Mouse (Mus musculus) CH12.LX (cell line): ENCODE measurements at regions not wholly inside any gene's neighbourhood (a gene's known extent, or its start where the extent isn't known, plus 50 kb on each side); places are given as distances from the start of the nearest gene placed in this dataset.

Source experiments
- DNase-seq: peaks from one replicate; pipeline ENCODE4 v3.0.0-alpha.2; 2013; ENCODE audit errors: extremely low read depth
- H3K27ac ChIP-seq: 2 replicates; pipeline ENCODE4 v1.5.1; 2012; ENCODE audit warnings: low read depth, mild to moderate bottlenecking, control low read depth, moderate library complexity; ENCODE audit not compliant: insufficient read depth
- H3K27me3 ChIP-seq: replicated peaks from 2 replicates; pipeline ENCODE3; 2012; ENCODE audit warnings: inconsistent platforms
- H3K36me3 ChIP-seq, 2 experiments: replicated peaks in 1 of 2; 2 replicates each; pipeline versions ENCODE3 to v1.6.1; 2012; ENCODE audit warnings: inconsistent platforms in 1 of 2, low read length in 1 of 2, mild to moderate bottlenecking in 1 of 2, mixed read lengths in 1 of 2, moderate library complexity in 1 of 2; ENCODE audit not compliant: control insufficient read depth in 1 of 2, insufficient read depth in 1 of 2
- H3K4me1 ChIP-seq, 2 experiments: 2 replicates each; pipeline ENCODE4 v1.6.1; 2012; ENCODE audit warnings: inconsistent platforms in 1 of 2, moderate library complexity in 1 of 2; ENCODE audit not compliant: insufficient read depth in 2 of 2, control insufficient read depth in 1 of 2
- H3K4me2 ChIP-seq: 2 replicates; pipeline ENCODE4 v1.6.1; 2012; ENCODE audit warnings: low read depth, mild to moderate bottlenecking, control low read depth; ENCODE audit not compliant: poor library complexity, insufficient read depth, severe bottlenecking
- H3K4me3 ChIP-seq, 3 experiments: fragments of 150-350 bp in 1 of 3; sonication (generic) in 1 of 3; replicated peaks in 1 of 3; 2 replicates each; pipeline versions ENCODE3 to v1.5.1; 2011 to 2012; ENCODE audit warnings: low read depth in 2 of 3, low read length in 2 of 3, mild to moderate bottlenecking in 2 of 3, moderate library complexity in 2 of 3, control low read depth in 1 of 3, improper control_type of control experiment in 1 of 3, inconsistent platforms in 1 of 3, mixed read lengths in 1 of 3; ENCODE audit not compliant: poor library complexity in 1 of 3
- H3K79me2 ChIP-seq: replicated peaks from 2 replicates; pipeline ENCODE4 v1.6.1; 2012; ENCODE audit warnings: mild to moderate bottlenecking, moderate library complexity; ENCODE audit not compliant: control insufficient read depth, poor library complexity, insufficient read depth, severe bottlenecking; ENCODE audit errors: extremely low read depth
- H3K9ac ChIP-seq: 2 replicates; pipeline ENCODE4 v1.6.1; 2012; ENCODE audit warnings: low read depth, mild to moderate bottlenecking, control low read depth, moderate library complexity; ENCODE audit not compliant: insufficient read depth
- H3K9me3 ChIP-seq: replicated peaks from 2 replicates; pipeline ENCODE3; 2012; ENCODE audit warnings: low read length, inconsistent platforms, mixed read lengths
- E2F4 ChIP-seq: IDR thresholded peaks from 2 replicates; pipeline ENCODE4 v1.6.1; 2011; ENCODE audit warnings: low read depth, low read length, improper control_type of control experiment; ENCODE audit not compliant: insufficient replicate concordance
- ELF1 ChIP-seq: IDR thresholded peaks from 2 replicates; pipeline ENCODE4 v1.6.1; 2014; ENCODE audit warnings: low read depth, mild to moderate bottlenecking, inconsistent platforms, low read length, improper control_type of control experiment
- GABPA ChIP-seq: IDR thresholded peaks from 2 replicates; pipeline ENCODE4 v1.6.1; 2012; ENCODE audit warnings: low read depth, low read length, improper control_type of control experiment, inconsistent platforms; ENCODE audit not compliant: insufficient replicate concordance
- HCFC1 ChIP-seq: IDR thresholded peaks from 2 replicates; pipeline ENCODE4 v1.6.1; 2012; ENCODE audit warnings: low read depth, mild to moderate bottlenecking, inconsistent platforms, low read length, improper control_type of control experiment
- IRF4 ChIP-seq: IDR thresholded peaks from 2 replicates; pipeline ENCODE4 v1.6.1; 2014; ENCODE audit warnings: low read depth, mild to moderate bottlenecking, inconsistent platforms, low read length, improper control_type of control experiment
- JUN ChIP-seq: IDR thresholded peaks from 2 replicates; pipeline ENCODE4 v1.6.1; 2011; ENCODE audit warnings: low read depth, mild to moderate bottlenecking, low read length, improper control_type of control experiment, moderate library complexity; ENCODE audit not compliant: insufficient read depth
- JUND ChIP-seq: conservative IDR thresholded peaks from 2 replicates; pipeline ENCODE4 v1.6.1; 2011; ENCODE audit warnings: low read depth, low read length, improper control_type of control experiment
- KAT2A ChIP-seq: IDR thresholded peaks from 2 replicates; pipeline ENCODE4 v1.6.1; 2012; ENCODE audit warnings: low read length, improper control_type of control experiment, inconsistent platforms; ENCODE audit not compliant: insufficient replicate concordance
- MAFK ChIP-seq: IDR thresholded peaks from 2 replicates; pipeline ENCODE4 v1.6.1; 2011; ENCODE audit warnings: low read length, improper control_type of control experiment; ENCODE audit not compliant: insufficient replicate concordance
- MAX ChIP-seq: IDR thresholded peaks from 2 replicates; pipeline ENCODE4 v1.6.1; 2011; ENCODE audit warnings: low read length, improper control_type of control experiment
- MAZ ChIP-seq: IDR thresholded peaks from 2 replicates; pipeline ENCODE4 v1.6.1; 2012; ENCODE audit warnings: low read depth, mild to moderate bottlenecking, inconsistent platforms, low read length, improper control_type of control experiment, moderate library complexity
- MEF2A ChIP-seq: IDR thresholded peaks from 2 replicates; pipeline ENCODE4 v1.6.1; 2014; ENCODE audit warnings: low read depth, mild to moderate bottlenecking, inconsistent platforms, low read length, improper control_type of control experiment, borderline replicate concordance
- MYC ChIP-seq: IDR thresholded peaks from 2 replicates; pipeline ENCODE4 v1.6.1; 2011; ENCODE audit warnings: low read depth, mild to moderate bottlenecking, improper control_type of control experiment, low read length
- NELFE ChIP-seq: IDR thresholded peaks from 2 replicates; pipeline ENCODE4 v1.6.1; 2011; ENCODE audit warnings: low read depth, low read length, improper control_type of control experiment
- POLR2A ChIP-seq: IDR thresholded peaks from 2 replicates; pipeline ENCODE4 v1.6.1; 2011; ENCODE audit warnings: low read depth, mild to moderate bottlenecking, improper control_type of control experiment, low read length
- POLR2AphosphoS2 ChIP-seq: IDR thresholded peaks from 2 replicates; pipeline ENCODE4 v1.6.1; 2011; ENCODE audit warnings: low read depth, low read length, improper control_type of control experiment
- RAD21 ChIP-seq: IDR thresholded peaks from 2 replicates; pipeline ENCODE4 v1.6.1; 2011; ENCODE audit warnings: low read depth, mild to moderate bottlenecking, low read length, improper control_type of control experiment, moderate library complexity
- RCOR1 ChIP-seq: conservative IDR thresholded peaks from 2 replicates; pipeline ENCODE4 v1.6.1; 2012; ENCODE audit warnings: low read depth, mild to moderate bottlenecking, inconsistent platforms, low read length, improper control_type of control experiment
- SMC3 ChIP-seq: IDR thresholded peaks from 2 replicates; pipeline ENCODE4 v1.6.1; 2011; ENCODE audit warnings: low read depth, low read length, improper control_type of control experiment
- TCF12 ChIP-seq: IDR thresholded peaks from 2 replicates; pipeline ENCODE4 v1.6.1; 2014; ENCODE audit warnings: low read depth, mild to moderate bottlenecking, inconsistent platforms, low read length, improper control_type of control experiment
- ZC3H11A ChIP-seq: IDR thresholded peaks from 2 replicates; pipeline ENCODE4 v1.6.1; 2012; ENCODE audit warnings: low read depth, mild to moderate bottlenecking, inconsistent platforms, low read length, improper control_type of control experiment
- ZKSCAN1 ChIP-seq: IDR thresholded peaks from 2 replicates; pipeline ENCODE4 v1.6.1; 2012; ENCODE audit warnings: low read depth, inconsistent platforms, low read length, improper control_type of control experiment, borderline replicate concordance
- ZMIZ1 ChIP-seq: IDR thresholded peaks from 2 replicates; pipeline ENCODE4 v1.6.1; 2012; ENCODE audit warnings: low read depth, mild to moderate bottlenecking, inconsistent platforms, low read length, improper control_type of control experiment
- dilution Hi-C: fragments of 300-500 bp; cut with MboI; formaldehyde crosslinking; loops from 2 replicates; pipeline ENCODE4 v1.14.3; 2020; ENCODE audit warnings: low sequenced_read_pairs; ENCODE audit not compliant: extremely low pct_unique_long_range_greater_than_20kb, extremely low pct_ligation_motif_present
- in situ Hi-C: fragments of 300-500 bp; cut with MboI; formaldehyde crosslinking; loops from 3 replicates; pipeline ENCODE4 v1.14.3; 2019; ENCODE audit warnings: low sequenced_read_pairs, low pct_ligation_motif_present, low pct_unique_long_range_greater_than_20kb, mixed read lengths

DNA sequence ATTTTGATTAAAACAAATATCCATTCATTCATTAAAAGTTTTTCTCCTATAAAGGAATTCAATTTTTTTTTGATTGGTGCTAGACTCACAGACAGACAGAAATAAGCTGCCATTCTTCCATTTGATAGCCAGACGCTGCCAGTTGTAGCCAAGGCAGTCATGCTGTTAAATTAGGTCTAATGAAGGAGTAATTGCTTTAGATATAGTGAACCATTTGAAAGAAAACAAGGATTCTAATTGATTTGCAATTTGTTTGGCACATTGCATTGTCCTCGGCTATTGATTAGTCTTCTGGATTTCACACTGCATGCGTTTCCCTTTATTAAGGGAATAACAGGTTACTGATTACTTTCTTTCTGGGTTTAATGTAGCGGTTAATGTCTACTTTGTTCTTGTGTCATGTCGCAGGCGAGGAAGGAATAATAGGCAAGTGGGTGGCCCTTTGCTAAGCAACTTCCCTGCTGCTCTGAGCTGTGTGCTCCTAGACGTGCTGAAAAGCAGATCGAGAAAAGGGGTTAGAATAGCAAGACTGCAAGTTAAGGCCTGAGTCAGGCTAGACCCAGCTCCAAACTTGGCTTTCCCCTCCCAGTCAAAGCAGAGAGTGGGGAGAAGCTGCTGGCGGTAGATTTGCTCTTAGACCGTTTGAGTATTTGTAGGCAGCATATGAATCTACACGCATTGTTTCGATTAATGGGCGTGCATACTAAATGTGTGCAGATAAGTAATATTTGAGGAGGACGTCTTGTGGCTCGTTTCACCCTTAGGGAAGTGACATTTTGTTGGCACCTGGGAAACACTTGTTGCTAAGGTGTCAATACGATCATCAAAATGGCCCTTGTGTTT is 77.8 kb downstream of the Nkx2-1 start:
- no peak overlapping the region for H3K4me3 ChIP-seq
- dilution Hi-C loops: no loop called here
- no peak overlapping the region for H3K27ac ChIP-seq
- TF ChIP-seq POLR2A (no peak), MAZ (no peak), NELFE (no peak), E2F4 (no peak), MAX (no peak), MYC (no peak), JUND (no peak), RCOR1 (no peak), GABPA (no peak), TCF12 (no peak), MAFK (no peak), POLR2AphosphoS2 (no peak), MEF2A (no peak), IRF4 (no peak), ZC3H11A (no peak), SMC3 (no peak), KAT2A (no peak), RAD21 (no peak), JUN (no peak)
- TF ChIP-seq, all 38 proteins: peak for 0
- DNase-seq: no peak
- H3K9ac ChIP-seq: no peak overlapping the region
- no peaks in the 10 kb centered on the region for H3K9me3 ChIP-seq
- no peak overlapping the region for H3K4me2 ChIP-seq
- no peaks in the 10 kb centered on the region; a peak in 1 of 4 replicates for H3K4me1 ChIP-seq
- H3K27me3 ChIP-seq: no peaks in the 10 kb centered on the region
- no peaks in the 10 kb centered on the region for H3K79me2 ChIP-seq
- H3K36me3 ChIP-seq: no peaks in the 10 kb centered on the region
- in situ Hi-C loops: no loop called here

DNA sequence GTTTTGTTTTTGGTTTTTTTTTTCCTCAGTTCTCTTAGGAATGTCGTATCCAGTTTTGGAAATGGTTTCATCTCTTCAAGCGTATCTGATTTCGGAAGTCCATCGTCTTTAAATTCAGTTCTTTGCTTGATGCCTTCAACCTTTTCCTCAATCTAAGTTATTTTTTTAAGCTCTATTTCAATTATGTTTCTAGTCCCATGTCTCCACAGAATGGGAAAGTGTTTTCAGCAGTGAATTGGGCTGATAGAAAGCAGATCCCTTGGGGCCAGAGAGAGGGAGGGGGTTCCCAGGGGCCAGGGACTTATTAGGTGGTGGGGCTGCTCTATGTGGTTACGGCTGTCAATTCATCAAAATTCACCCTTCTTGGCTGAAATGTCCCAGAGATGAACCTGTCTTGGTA is 78.8 kb downstream of the Nkx2-1 start:
- H3K27me3 ChIP-seq: no peaks in the 10 kb centered on the region

More for the DNA sequence above, 78.8 kb downstream of the Nkx2-1 start:
- Histone ChIP-seq H3K9ac (no peak overlapping the region), H3K27ac (no peak overlapping the region), H3K9me3 (no peaks in the 10 kb centered on the region), H3K79me2 (no peaks in the 10 kb centered on the region)
- dilution Hi-C loops: no loop called here
- TF ChIP-seq E2F4 (no peak), ZMIZ1 (no peak), POLR2AphosphoS2 (no peak), JUN (no peak), GABPA (no peak), HCFC1 (no peak), ZKSCAN1 (no peak), MAX (no peak), RAD21 (no peak), MAZ (no peak), ELF1 (no peak)
- TF ChIP-seq, all 38 proteins: peak for 0
- H3K4me3 ChIP-seq: no peak overlapping the region
- no peaks in the 10 kb centered on the region; a peak in 1 of 4 replicates for H3K4me1 ChIP-seq
- H3K4me2 ChIP-seq: no peak overlapping the region
- in situ Hi-C loops: no loop called here
- H3K36me3 ChIP-seq: no peaks in the 10 kb centered on the region
- no peak for DNase-seq
